Mouse (Mus musculus) stomach, embryonic 16.5 days (tissue): ENCODE measurements around the gene Stx1b. TPM values are rescaled to one million over a fixed set of nuclear protein-coding genes. Genes with fewer than 3 reads are reported as not detected.

Experiments used
- ATAC-seq: fragments of 200-750 bp; cut with Nextera tagmentation; 2 replicates; pipeline ENCODE4 v1.8.0; 2017; ENCODE audit warnings: moderate number of reproducible peaks, moderate TSS enrichment; ENCODE audit not compliant: insufficient read depth, low FRiP score
- H3K27ac ChIP-seq: fragments of 300-500 bp; sonication (generic); 2 replicates; pipeline ENCODE4 v1.5.1; 2014; ENCODE audit warnings: low read length
- H3K27me3 ChIP-seq: fragments of 300-500 bp; sonication (generic); 2 replicates; pipeline ENCODE4 v1.6.1; 2014; ENCODE audit warnings: low read length, control low read depth, mixed read lengths; ENCODE audit not compliant: control insufficient read depth, insufficient read depth
- H3K36me3 ChIP-seq: fragments of 300-500 bp; sonication (generic); 2 replicates; pipeline ENCODE4 v1.6.1; 2014; ENCODE audit warnings: low read length; ENCODE audit not compliant: control insufficient read depth, insufficient read depth
- H3K4me1 ChIP-seq: fragments of 300-500 bp; sonication (generic); 2 replicates; pipeline ENCODE4 v1.6.1; 2014; ENCODE audit warnings: low read length, control low read depth, mixed read lengths; ENCODE audit not compliant: control insufficient read depth, insufficient read depth
- H3K4me2 ChIP-seq: fragments of 300-500 bp; sonication (generic); 2 replicates; pipeline ENCODE4 v1.6.1; 2014; ENCODE audit warnings: low read depth, low read length, mixed read lengths
- H3K4me3 ChIP-seq: fragments of 300-500 bp; sonication (generic); replicated peaks from 2 replicates; pipeline ENCODE4 v1.5.1; 2014; ENCODE audit warnings: mild to moderate bottlenecking, low read length
- H3K9ac ChIP-seq: fragments of 300-500 bp; sonication (generic); 2 replicates; pipeline ENCODE4 v1.6.1; 2014; ENCODE audit warnings: low read length
- H3K9me3 ChIP-seq: fragments of 300-500 bp; sonication (generic); replicated peaks from 2 replicates; pipeline ENCODE4 v1.6.1; 2016; ENCODE audit warnings: low read length, control low read depth; ENCODE audit not compliant: control insufficient read depth
- WGBS: fragments of 180-500 bp; shearing (Covaris S2); extraction: QIAGEN DNeasy Blood & Tissue Kit; methylation state at CpG from one replicate; pipeline ENCODE4 v1.1.7; 2014; 5-methylcytosine and 5-hydroxymethylcytosine counted together
- polyA plus RNA-seq: library from polyadenylated mRNA; unstranded; fragments of >200 nt; fragmentation: Nextera tagmentation; extraction: Ambion mirVana; gene quantifications from 2 replicates; pipeline ENCODE4 v1.2.1, GENCODE M21; 2015

The Stx1b gene
- 2.9 and 3.6 TPM in 2 replicates for polyA plus RNA-seq

DNA sequence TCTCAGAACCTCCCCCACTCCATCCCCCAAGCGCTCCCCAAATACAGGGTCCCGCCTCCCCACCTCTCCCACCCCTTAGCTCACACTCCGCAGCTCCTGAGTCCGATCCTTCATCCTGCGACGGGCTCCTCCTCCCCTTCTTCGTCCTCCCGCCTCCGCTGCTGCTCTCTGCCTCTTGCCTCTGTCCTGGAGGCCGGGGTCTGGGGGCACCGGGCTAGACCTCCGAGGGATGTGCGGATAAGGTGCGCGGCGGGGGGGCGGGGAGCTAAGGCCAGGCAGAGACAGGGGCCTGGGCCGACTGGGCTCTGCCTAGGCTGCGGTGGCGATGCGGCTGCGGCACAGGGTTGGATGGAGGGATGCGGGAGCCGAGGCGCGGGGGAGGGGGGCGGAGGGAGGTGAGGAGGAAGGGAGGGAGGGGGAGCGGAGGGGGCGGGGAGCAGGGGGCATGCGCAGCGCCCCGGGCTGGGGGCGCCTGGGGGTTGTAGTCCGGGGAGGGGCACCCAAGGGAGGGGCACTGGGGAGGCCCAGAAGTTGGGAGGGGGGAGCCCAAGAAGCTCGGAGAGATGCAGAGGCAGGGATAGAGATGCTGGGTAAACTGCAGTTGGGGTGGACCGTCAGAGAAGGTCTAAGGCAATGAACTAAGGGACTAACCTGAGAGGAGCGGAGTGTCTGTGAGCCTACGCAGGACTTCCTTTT is at the start of gene Stx1b, which contains the start of gene Stx4a:
Stx1b (minus strand) TSS at position 374 of the 696 bp plus-strand sequence.
Stx4a (plus strand) TSS at position 119 of the 696 bp plus-strand sequence.
- peak within 1 kb of the TSS; percentile 61 for H3K4me3 ChIP-seq
- peak within 1 kb of the TSS; percentile 85 for H3K9ac ChIP-seq
- 0 out of 2 replicates have a peak, but pooled peaks cover 7% of the 10 kb centered on the region for H3K4me1 ChIP-seq
- H3K27ac ChIP-seq = no peak within 1 kb of the TSS
- H3K9me3 ChIP-seq = no peaks in the 10 kb centered on the region
- no peaks in the 10 kb centered on the region for H3K36me3 ChIP-seq
- ATAC-seq = peak; percentile 49
- WGBS = 5% methylated on average over 34 of the region's 38 CpGs
- no peaks in the 10 kb centered on the region for H3K27me3 ChIP-seq
- H3K4me2 ChIP-seq = peak within 1 kb of the TSS; percentile 63

DNA sequence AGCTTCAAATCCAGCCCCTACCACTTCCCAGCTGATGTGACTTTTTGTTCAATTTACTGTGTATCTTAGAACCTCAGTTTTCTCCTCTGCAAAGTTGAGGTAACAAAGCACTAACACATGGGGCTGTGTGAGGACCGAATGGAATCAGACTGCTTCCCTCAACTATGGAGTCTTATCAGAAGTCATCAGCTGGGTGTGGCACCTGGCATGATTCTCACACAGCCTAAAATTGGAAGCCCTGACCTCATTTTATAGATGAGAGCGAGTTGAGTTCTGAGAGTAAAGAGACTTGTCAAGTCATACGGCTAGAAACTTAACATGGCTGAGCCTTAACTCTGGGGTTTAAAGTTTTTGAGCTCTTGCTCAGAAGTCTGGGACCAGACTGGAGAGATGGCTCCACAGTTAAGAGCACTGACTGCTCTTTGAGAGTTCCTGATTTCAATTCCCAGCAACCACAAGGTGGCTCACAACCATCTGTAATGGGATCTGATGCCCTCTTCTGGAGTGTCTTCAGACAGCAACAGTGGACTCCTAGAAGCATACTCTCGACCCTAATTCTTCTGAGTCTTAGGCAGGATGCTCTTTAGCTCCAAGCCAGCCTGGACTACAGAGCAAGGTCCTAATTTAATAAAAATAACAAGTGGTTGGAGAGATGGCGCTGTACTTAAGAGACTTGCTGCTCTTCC is 45.9 kb upstream of the Stx1b start:
- H3K9ac ChIP-seq = no peak overlapping the region
- H3K27ac ChIP-seq = no peak overlapping the region
- ATAC-seq = no peak
- H3K4me3 ChIP-seq = no peak overlapping the region
- peaks cover 9% of the 10 kb centered on the region; the same call in 1 of the 2 replicates for H3K36me3 ChIP-seq
- peaks cover 13% of the 10 kb centered on the region for H3K4me1 ChIP-seq
- no peaks in the 10 kb centered on the region for H3K9me3 ChIP-seq
- H3K4me2 ChIP-seq = no peak overlapping the region
- no peaks in the 10 kb centered on the region for H3K27me3 ChIP-seq
- WGBS = 75% methylated on average over 5 of the region's 5 CpGs

- Histone ChIP-seq H3K27ac (peak overlapping the region; percentile 34; the same call in 1 of the 2 replicates), H3K9me3 (no peaks in the 10 kb centered on the region), H3K4me2 (no peak overlapping the region), H3K4me3 (no peak overlapping the region), H3K36me3 (peaks cover 9% of the 10 kb centered on the region; the same call in 1 of the 2 replicates), H3K27me3 (no peaks in the 10 kb centered on the region), H3K9ac (no peak overlapping the region), H3K4me1 (peaks cover 9% of the 10 kb centered on the region)
- 38% methylated on average over 3 of the region's 3 CpGs for WGBS
- peak; percentile 49; the same call in 1 of the 2 replicates for ATAC-seq
Measured at GRCm38 (mm10) chr7:127869149-127869810, 44.9 kb upstream of the Stx1b start.

DNA sequence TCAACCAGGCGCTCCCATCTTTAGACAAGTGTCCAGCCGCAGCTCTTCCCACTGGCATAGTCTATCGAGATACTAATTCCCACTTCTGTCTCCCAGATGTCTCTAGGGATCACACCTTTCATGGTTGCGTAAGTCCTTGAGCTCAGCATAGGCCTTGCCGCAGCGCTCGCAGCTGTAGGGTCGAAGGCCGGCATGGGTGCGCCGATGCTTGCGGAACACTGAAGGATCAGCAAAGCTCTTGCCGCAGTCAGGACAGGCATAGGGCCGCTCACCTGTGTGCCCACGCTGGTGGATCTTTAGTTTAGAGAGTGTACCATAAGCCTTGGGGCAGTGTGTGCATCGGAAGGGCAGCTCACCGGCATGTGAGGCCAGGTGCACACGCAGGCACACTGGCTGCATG is 43.3 kb upstream of the Stx1b start:
- ATAC-seq = no peak
- Histone ChIP-seq H3K4me2 (no peak overlapping the region), H3K9me3 (no peaks in the 10 kb centered on the region), H3K4me3 (no peak overlapping the region), H3K27me3 (no peaks in the 10 kb centered on the region), H3K36me3 (peaks cover 9% of the 10 kb centered on the region; the same call in 1 of the 2 replicates), H3K4me1 (peaks cover 5% of the 10 kb centered on the region; the same call in 1 of the 2 replicates), H3K27ac (no peak overlapping the region), H3K9ac (no peak overlapping the region)
- WGBS = 93% methylated on average over 18 of the region's 18 CpGs

DNA sequence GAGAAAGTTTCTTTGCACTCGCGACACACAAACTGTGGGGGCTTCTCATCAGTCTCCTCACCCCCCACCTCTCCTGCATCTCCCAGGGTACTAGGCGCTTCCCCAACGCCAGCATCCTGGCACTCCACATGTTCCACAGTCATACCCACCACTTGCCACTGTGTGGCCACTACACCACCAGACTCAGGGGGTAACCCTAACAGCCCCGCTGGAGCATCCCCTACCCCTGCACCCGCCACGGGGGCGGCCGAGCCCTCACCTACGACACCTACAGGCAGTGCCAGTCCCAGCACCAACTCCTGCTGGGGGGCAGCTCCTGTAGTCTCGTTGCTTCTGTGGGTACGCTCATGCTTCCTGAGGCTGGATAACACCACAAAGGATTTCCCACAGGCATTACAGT is 42.1 kb upstream of the Stx1b start:
- H3K27ac ChIP-seq = no peak overlapping the region
- WGBS = 92% methylated on average over 12 of the region's 12 CpGs
- no peaks in the 10 kb centered on the region for H3K27me3 ChIP-seq
- H3K4me1 ChIP-seq = peaks cover 5% of the 10 kb centered on the region; the same call in 1 of the 2 replicates
- no peak for ATAC-seq
- H3K9me3 ChIP-seq = no peaks in the 10 kb centered on the region
- no peak overlapping the region for H3K4me3 ChIP-seq
- H3K9ac ChIP-seq = no peak overlapping the region
- H3K36me3 ChIP-seq = peaks cover 9% of the 10 kb centered on the region; the same call in 1 of the 2 replicates
- no peak overlapping the region for H3K4me2 ChIP-seq

GRCm38 (mm10) chr7:127858258-127858657 is 33.9 kb upstream of the Stx1b start:
- Histone ChIP-seq H3K27me3 (no peaks in the 10 kb centered on the region), H3K9ac (no peak overlapping the region), H3K36me3 (no peaks in the 10 kb centered on the region), H3K4me2 (no peak overlapping the region), H3K9me3 (no peaks in the 10 kb centered on the region), H3K4me3 (no peak overlapping the region), H3K4me1 (no peaks in the 10 kb centered on the region), H3K27ac (no peak overlapping the region)
- ATAC-seq = no peak
- WGBS = 83% methylated on average over 6 of the region's 6 CpGs

GRCm38 (mm10) chr7:127850906-127851305 is 26.6 kb upstream of the Stx1b start:
- no peaks in the 10 kb centered on the region for H3K36me3 ChIP-seq
- no peaks in the 10 kb centered on the region for H3K27me3 ChIP-seq
- no peak overlapping the region for H3K4me2 ChIP-seq
- H3K4me3 ChIP-seq = no peak overlapping the region
- no peaks in the 10 kb centered on the region for H3K4me1 ChIP-seq
- H3K9me3 ChIP-seq = no peaks in the 10 kb centered on the region
- H3K9ac ChIP-seq = no peak overlapping the region
- 50% methylated on average over 5 of the region's 5 CpGs for whole genome bisulfite sequencing
- ATAC-seq = no peak; the same call in 1 of the 2 replicates
- H3K27ac ChIP-seq = no peak overlapping the region

GRCm38 (mm10) chr7:127849973-127850875 is 25.9 kb upstream of the Stx1b start:
- 69% methylated on average over 6 of the region's 6 CpGs for WGBS
- Histone ChIP-seq H3K4me2 (no peak overlapping the region), H3K9ac (no peak overlapping the region), H3K27ac (no peak overlapping the region), H3K9me3 (no peaks in the 10 kb centered on the region), H3K27me3 (no peaks in the 10 kb centered on the region), H3K4me3 (no peak overlapping the region), H3K36me3 (no peaks in the 10 kb centered on the region), H3K4me1 (no peaks in the 10 kb centered on the region)
- peak; percentile 10; the same call in 1 of the 2 replicates for ATAC-seq
